Mouse (Mus musculus) neutrophil, adult 65 days (primary cell): ENCODE measurements around the gene Mettl17. TPM values are rescaled to one million over a fixed set of nuclear protein-coding genes. Genes with fewer than 3 reads are reported as not detected.

Experiments
- total RNA-seq: library from RNA; stranded (reverse); gene quantifications from 2 replicates; pipeline ENCODE4 v1.2.4, GENCODE M21; 2023

The Mettl17 gene
- total RNA-seq = 14.5 and 25.6 TPM in 2 replicates

GRCm38 (mm10) chr14:51884598-51885331 lies at the start of gene Mettl17:
Gene Mettl17, plus strand, starts transcription at chr14:51884842.

GRCm38 (mm10) chr14:51853399-51853798 lies 31.2 kb upstream of the Mettl17 start, which contains the start of gene Ear6:
Gene Ear6, plus strand, starts transcription at chr14:51853699.

GRCm38 (mm10) chr14:51892191-51892939 lies 7.7 kb downstream of the Mettl17 start, which contains the start of gene Slc39a2:
Gene Slc39a2, plus strand, starts transcription at chr14:51892889.

GRCm38 (mm10) chr14:51913960-51914762 lies 29.5 kb downstream of the Mettl17 start, which contains the start of gene Ndrg2:
Gene Ndrg2, minus strand, starts transcription at chr14:51914158.

GRCm38 (mm10) chr14:51918125-51918524 lies 33.5 kb downstream of the Mettl17 start, which contains the start of gene Tppp2:
Gene Tppp2, plus strand, starts transcription at chr14:51918425.

GRCm38 (mm10) chr14:51922571-51922865 lies 37.9 kb downstream of the Mettl17 start, which contains the start of gene Rnase13:
Gene Rnase13, minus strand, starts transcription at chr14:51922773.

Other genes starting within 250 kb of the Mettl17 start
- gene Gm4181, start 249.2 kb upstream of the Mettl17 start, total RNA-seq = not detected in 2 replicates
- gene Gm17079, start 189.4 kb upstream of the Mettl17 start, total RNA-seq = not detected in 2 replicates
- not detected in 2 replicates for gene Gm5800, start 167.7 kb upstream of the Mettl17 start, total RNA-seq
- not detected in 2 replicates for gene Ang4, start 111.3 kb upstream of the Mettl17 start, total RNA-seq
- not detected in 2 replicates for gene AY358078, start 84.8 kb upstream of the Mettl17 start, total RNA-seq
- 1.0 TPM in 1 of 2 replicates, not detected in the other for gene Ear6, start 31.1 kb upstream of the Mettl17 start, total RNA-seq
- gene Slc39a2, start 8.0 kb downstream of the Mettl17 start, total RNA-seq = 0.16 and 0.32 TPM in 2 replicates
- gene Ndrg2, start 29.3 kb downstream of the Mettl17 start, total RNA-seq = 1.1 and 1.5 TPM in 2 replicates
- not detected in 2 replicates for gene Tppp2, start 33.6 kb downstream of the Mettl17 start, total RNA-seq
- gene Rnase13, start 37.9 kb downstream of the Mettl17 start, total RNA-seq = not detected in 2 replicates
- gene Arhgef40, start 99.9 kb downstream of the Mettl17 start, total RNA-seq = 4.5 and 5.0 TPM in 2 replicates
- not detected in 2 replicates for gene Tmem253, start 130.8 kb downstream of the Mettl17 start, total RNA-seq
- gene Zfp219, start 135.9 kb downstream of the Mettl17 start, total RNA-seq = 7.0 and 10.8 TPM in 2 replicates
- not detected in 2 replicates for gene Olfr221, start 157.6 kb downstream of the Mettl17 start, total RNA-seq
- gene Hnrnpc, start 219.2 kb downstream of the Mettl17 start, total RNA-seq = 337 and 371 TPM in 2 replicates
- gene Rpgrip1, start 225.9 kb downstream of the Mettl17 start, total RNA-seq = 0.69 and 1.1 TPM in 2 replicates